Mouse (Mus musculus): ENCODE measurements at regions not wholly inside any gene's neighbourhood (a gene's known extent, or its start where the extent isn't known, plus 50 kb on each side); places are given as distances from the start of the nearest gene placed in this dataset.
A peak's percentile ranks its signal among the peaks of the same experiment; 100 is the strongest.

GRCm38 (mm10) chr13:84514981-84515510, 292.9 kb downstream of the Tmem161b start:
- ATAC-seq (ENCODE audit: low FRiP score): peak; percentile 75
- H3K36me3 ChIP-seq: no peaks in the 10 kb centered on the region
- no peak overlapping the region for H3K4me2 ChIP-seq
- H3K4me3 ChIP-seq (replicated peaks): no peak overlapping the region
- H3K9ac ChIP-seq (replicated peaks): no peak overlapping the region
- no peaks in the 10 kb centered on the region for H3K27me3 ChIP-seq (replicated peaks)
- no peaks in the 10 kb centered on the region for H3K9me3 ChIP-seq (replicated peaks)
- no peaks in the 10 kb centered on the region for H3K4me1 ChIP-seq
- 12% methylated on average over 2 of the region's 2 CpGs for WGBS
- no peak overlapping the region for H3K27ac ChIP-seq (replicated peaks)
